Mouse (Mus musculus): ENCODE measurements around the gene Gm20388. TPM values are rescaled to one million over a fixed set of nuclear protein-coding genes. Genes with fewer than 3 reads are reported as not detected.

The Gm20388 gene
- total RNA-seq, 1 experiment: 27.0 TPM

DNA sequence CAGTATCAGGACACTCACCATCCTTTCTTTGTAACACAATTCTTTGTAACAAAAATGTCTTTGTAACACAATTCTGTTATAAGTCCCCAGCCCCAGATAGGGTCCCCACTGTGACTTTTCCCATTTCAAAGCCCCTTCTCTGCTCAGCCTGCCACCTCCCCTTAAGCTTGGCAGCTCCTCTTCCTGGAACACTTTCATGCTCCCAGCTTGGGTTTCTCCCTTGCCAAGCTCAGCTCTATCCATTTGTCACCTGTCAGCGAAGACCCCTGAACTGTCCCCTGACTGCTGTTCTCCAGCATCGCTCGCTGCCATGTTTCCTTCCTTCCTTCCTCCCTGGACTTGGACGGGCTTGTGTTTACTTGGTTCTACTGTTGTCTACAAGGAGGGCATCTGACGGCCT is 2447.0 kb downstream of the Gm20388 start:
- no peak overlapping the region for H3K4me3 ChIP-seq (ENCODE audit: insufficient read depth in 1 of 2, low read depth in 1 of 2, low read length in 2 of 2, poor library complexity in 1 of 2, severe bottlenecking in 1 of 2)
- H3K9me3 ChIP-seq (ENCODE audit: control insufficient read depth, insufficient read depth, low read depth, low read length): no peaks in the 10 kb centered on the region
- no peaks in the 10 kb centered on the region for H3K36me3 ChIP-seq (ENCODE audit: control insufficient read depth, insufficient read depth, low read length, poor library complexity, severe bottlenecking)
- in situ Hi-C loops (cut with MboI; ENCODE audit: low sequenced_read_pairs in 2 of 2, unreplicated experiment in 2 of 2): no loop called here
- no peak for DNase-seq (ENCODE audit: low read depth, low spot score)
- H3K4me1 ChIP-seq (ENCODE audit: control insufficient read depth in 2 of 2, insufficient read depth in 2 of 2, low read length in 2 of 2, poor library complexity in 1 of 2): peaks cover 0 to 6% of the 10 kb centered on the region in 2 experiments; a peak in 1 of 4 replicates
- no peak overlapping the region for H3K9ac ChIP-seq (ENCODE audit: insufficient read depth, low read depth, low read length, poor library complexity, severe bottlenecking)
- TF ChIP-seq CHD2 (IDR thresholded peaks at IDR 0.05; ENCODE audit: low read depth, low read length): no peak
- no peak overlapping the region for H3K27ac ChIP-seq (ENCODE audit: insufficient read depth, low read depth, low read length, poor library complexity, severe bottlenecking)

DNA sequence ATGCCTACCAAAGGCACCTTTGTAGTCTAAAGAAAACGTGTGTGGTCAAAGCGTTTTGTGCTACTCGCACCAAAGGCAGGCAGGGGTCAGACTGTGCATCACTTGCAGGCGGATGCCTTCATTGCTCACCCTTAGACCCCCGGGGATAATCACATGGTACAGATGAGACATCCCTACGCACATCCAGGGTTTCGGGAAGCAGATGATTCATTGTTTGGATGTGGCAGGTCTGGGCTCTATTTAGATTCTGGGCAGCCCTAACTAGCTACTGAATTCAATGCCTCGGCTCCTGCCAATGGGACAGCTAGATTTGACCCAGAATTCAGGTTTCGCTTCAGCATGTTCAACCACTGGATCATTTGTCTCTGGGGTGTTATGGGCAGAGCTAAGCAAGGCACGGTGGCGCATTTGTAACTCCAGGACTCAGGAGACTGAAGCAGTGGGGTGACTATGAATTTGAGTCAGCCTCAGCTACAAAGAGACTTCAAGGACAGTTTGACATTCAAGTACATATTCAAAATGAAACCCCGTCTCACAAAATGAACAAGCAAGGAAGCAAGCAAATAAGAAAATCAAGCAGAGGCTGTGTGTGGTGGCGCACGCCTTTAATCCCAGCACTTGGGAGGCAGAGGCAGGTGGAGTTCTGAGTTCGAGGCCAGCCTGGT is 2448.6 kb downstream of the Gm20388 start:
- no peaks in the 10 kb centered on the region for H3K36me3 ChIP-seq (ENCODE audit: control insufficient read depth, insufficient read depth, low read length, poor library complexity, severe bottlenecking)
- peaks cover 0 to 6% of the 10 kb centered on the region in 2 experiments; a peak in 1 of 4 replicates for H3K4me1 ChIP-seq (ENCODE audit: control insufficient read depth in 2 of 2, insufficient read depth in 2 of 2, low read length in 2 of 2, poor library complexity in 1 of 2)
- in situ Hi-C loops (cut with MboI; ENCODE audit: low sequenced_read_pairs in 2 of 2, unreplicated experiment in 2 of 2): no loop called here
- no peak for TF ChIP-seq MAFK (IDR thresholded peaks at IDR 0.05; ENCODE audit: insufficient read depth, low read depth, low read length)
- TF ChIP-seq CHD2 (IDR thresholded peaks at IDR 0.05; ENCODE audit: low read depth, low read length): no peak
- no peak for TF ChIP-seq ZC3H11A (IDR thresholded peaks at IDR 0.05; ENCODE audit: borderline replicate concordance, low read depth, low read length)
- no peak for TF ChIP-seq ZNF384 (IDR thresholded peaks at IDR 0.05; ENCODE audit: low read depth, low read length)
- no peak for TF ChIP-seq HCFC1 (IDR thresholded peaks at IDR 0.05; ENCODE audit: borderline replicate concordance, insufficient read depth, low read length)
- H3K27ac ChIP-seq (ENCODE audit: insufficient read depth, low read depth, low read length, poor library complexity, severe bottlenecking): no peak overlapping the region
- no peak for DNase-seq (ENCODE audit: low read depth, low spot score)
- no peaks in the 10 kb centered on the region for H3K9me3 ChIP-seq (ENCODE audit: control insufficient read depth, insufficient read depth, low read depth, low read length)
- H3K9ac ChIP-seq (ENCODE audit: insufficient read depth, low read depth, low read length, poor library complexity, severe bottlenecking): no peak overlapping the region
- H3K4me3 ChIP-seq (ENCODE audit: insufficient read depth in 1 of 2, low read depth in 1 of 2, low read length in 2 of 2, poor library complexity in 1 of 2, severe bottlenecking in 1 of 2): no peak overlapping the region

DNA sequence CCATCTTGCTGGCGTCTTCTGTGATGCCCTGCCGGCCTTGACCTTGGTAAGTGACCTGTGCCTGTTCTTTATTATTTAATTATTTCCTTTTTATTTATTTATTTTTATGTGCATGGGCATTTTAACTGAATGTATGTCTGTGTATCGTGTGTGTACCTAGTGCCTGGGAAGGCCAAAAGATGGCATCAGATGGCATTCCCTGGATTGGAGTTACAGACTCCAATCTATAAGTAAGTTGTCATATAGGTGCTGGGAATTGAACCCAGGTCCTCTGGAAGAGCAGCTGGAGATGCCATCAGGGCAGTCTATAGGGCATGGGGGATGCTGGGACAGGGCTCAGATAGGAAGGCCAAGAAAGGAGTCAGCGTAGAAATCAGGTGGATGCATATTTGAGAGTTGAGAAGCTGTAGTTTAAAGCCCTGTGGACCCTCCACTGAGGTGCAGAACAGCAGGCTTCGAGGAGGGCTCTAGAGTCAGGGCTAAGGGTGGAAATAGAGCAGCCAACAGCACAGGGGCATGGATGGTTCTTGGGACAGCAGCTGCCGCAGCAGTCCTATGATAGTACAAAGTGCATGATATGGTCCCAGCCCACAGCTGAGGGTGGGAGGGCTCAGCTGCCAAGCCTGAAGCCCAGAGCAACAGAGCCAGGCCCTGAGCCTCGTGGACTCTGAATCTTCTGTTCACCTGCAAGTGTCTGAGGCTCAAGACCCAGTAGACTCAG is 2450.2 kb downstream of the Gm20388 start, which contains the start of gene Trhr2:
Gene Trhr2 (minus strand): TSS at position 51 of the 721 bp plus-strand sequence.
- no peaks in the 10 kb centered on the region for H3K9me3 ChIP-seq (ENCODE audit: control insufficient read depth, insufficient read depth, low read depth, low read length)
- no peak within 1 kb of the TSS for H3K27ac ChIP-seq (ENCODE audit: insufficient read depth, low read depth, low read length, poor library complexity, severe bottlenecking)
- no peak for DNase-seq (ENCODE audit: low read depth, low spot score)
- no peaks in the 10 kb centered on the region for H3K4me1 ChIP-seq (ENCODE audit: control insufficient read depth in 2 of 2, insufficient read depth in 2 of 2, low read length in 2 of 2, poor library complexity in 1 of 2)
- H3K4me3 ChIP-seq (ENCODE audit: insufficient read depth in 1 of 2, low read depth in 1 of 2, low read length in 2 of 2, poor library complexity in 1 of 2, severe bottlenecking in 1 of 2): no peak within 1 kb of the TSS
- in situ Hi-C loops (cut with MboI; ENCODE audit: low sequenced_read_pairs in 2 of 2, unreplicated experiment in 2 of 2): no loop called here
- no peak within 1 kb of the TSS for H3K9ac ChIP-seq (ENCODE audit: insufficient read depth, low read depth, low read length, poor library complexity, severe bottlenecking)
- no peak for TF ChIP-seq ZNF384 (IDR thresholded peaks at IDR 0.05; ENCODE audit: low read depth, low read length)
- no peak for TF ChIP-seq CHD2 (IDR thresholded peaks at IDR 0.05; ENCODE audit: low read depth, low read length)
- no peak for TF ChIP-seq HCFC1 (IDR thresholded peaks at IDR 0.05; ENCODE audit: borderline replicate concordance, insufficient read depth, low read length)
- TF ChIP-seq ZC3H11A (IDR thresholded peaks at IDR 0.05; ENCODE audit: borderline replicate concordance, low read depth, low read length): no peak
- TF ChIP-seq MAFK (IDR thresholded peaks at IDR 0.05; ENCODE audit: insufficient read depth, low read depth, low read length): no peak
- no peaks in the 10 kb centered on the region for H3K36me3 ChIP-seq (ENCODE audit: control insufficient read depth, insufficient read depth, low read length, poor library complexity, severe bottlenecking)

DNA sequence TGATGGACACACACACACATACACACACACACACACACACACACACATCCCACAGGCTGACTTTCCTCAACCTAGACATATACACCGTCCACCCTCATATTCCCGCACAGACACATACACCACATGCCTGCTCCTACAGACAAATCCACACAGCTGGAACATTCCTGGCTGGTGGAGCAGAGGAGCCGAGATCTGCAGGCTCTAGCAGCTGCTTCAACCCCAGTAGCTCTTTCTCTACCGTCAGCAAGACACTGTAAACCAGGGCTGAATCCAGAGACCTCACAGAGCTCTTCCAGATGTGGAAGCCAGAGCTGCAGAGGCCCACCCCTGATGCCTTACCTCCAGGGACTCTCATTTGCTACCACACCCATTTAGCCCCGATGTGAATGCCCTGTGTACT is 2451.6 kb downstream of the Gm20388 start:
- Histone ChIP-seq H3K9me3 (ENCODE audit: control insufficient read depth, insufficient read depth, low read depth, low read length) (no peaks in the 10 kb centered on the region), H3K27ac (ENCODE audit: insufficient read depth, low read depth, low read length, poor library complexity, severe bottlenecking) (no peak overlapping the region), H3K4me3 (ENCODE audit: insufficient read depth in 1 of 2, low read depth in 1 of 2, low read length in 2 of 2, poor library complexity in 1 of 2, severe bottlenecking in 1 of 2) (no peak overlapping the region), H3K36me3 (ENCODE audit: control insufficient read depth, insufficient read depth, low read length, poor library complexity, severe bottlenecking) (no peaks in the 10 kb centered on the region), H3K9ac (ENCODE audit: insufficient read depth, low read depth, low read length, poor library complexity, severe bottlenecking) (no peak overlapping the region), H3K4me1 (ENCODE audit: control insufficient read depth in 2 of 2, insufficient read depth in 2 of 2, low read length in 2 of 2, poor library complexity in 1 of 2) (no peaks in the 10 kb centered on the region)
- in situ Hi-C loops (cut with MboI; ENCODE audit: low sequenced_read_pairs in 2 of 2, unreplicated experiment in 2 of 2): no loop called here
- no peak for DNase-seq (ENCODE audit: low read depth, low spot score)
- no peak for TF ChIP-seq HCFC1 (IDR thresholded peaks at IDR 0.05; ENCODE audit: borderline replicate concordance, insufficient read depth, low read length)
- no peak for TF ChIP-seq ZC3H11A (IDR thresholded peaks at IDR 0.05; ENCODE audit: borderline replicate concordance, low read depth, low read length)
- no peak for TF ChIP-seq ZNF384 (IDR thresholded peaks at IDR 0.05; ENCODE audit: low read depth, low read length)
- no peak for TF ChIP-seq CHD2 (IDR thresholded peaks at IDR 0.05; ENCODE audit: low read depth, low read length)
